Mouse (Mus musculus): ENCODE data around the gene Loxl1. TPM values are rescaled to one million over a fixed set of nuclear protein-coding genes. Genes with fewer than 3 reads are reported as not detected.
A peak's percentile ranks its signal among the peaks of the same experiment; 100 is the strongest.

Gene Loxl1
- polyA plus RNA-seq, 1 experiment from 2014 or later = 26.0 TPM

GRCm38 (mm10) chr9:58303599-58304271 is 9.3 kb downstream of the Loxl1 start:
- H3K4me2 ChIP-seq (replicated peaks; ENCODE audit: low read depth, low read length) = no peak overlapping the region
- peaks cover 44% of the 10 kb centered on the region for H3K4me1 ChIP-seq (ENCODE audit: control insufficient read depth, insufficient read depth, low read length)
- H3K9me3 ChIP-seq (ENCODE audit: control insufficient read depth, low read length) = no peaks in the 10 kb centered on the region
- no peak overlapping the region for H3K9ac ChIP-seq (ENCODE audit: low read depth, low read length)
- H3K4me3 ChIP-seq (ENCODE audit: low read length) = no peak overlapping the region
- WGBS = 31% methylated on average over 8 of the region's 8 CpGs
- no peak for ATAC-seq (ENCODE audit: low FRiP score, low TSS enrichment)
- H3K27me3 ChIP-seq (ENCODE audit: control insufficient read depth, insufficient read depth, low read length) = no peaks in the 10 kb centered on the region
- no peak overlapping the region; the same call in 1 of the 2 replicates for H3K27ac ChIP-seq (ENCODE audit: low read depth, low read length)
- no peaks in the 10 kb centered on the region for H3K36me3 ChIP-seq (ENCODE audit: control insufficient read depth, insufficient read depth, low read length)

GRCm38 (mm10) chr9:58303115-58303514 is 9.9 kb downstream of the Loxl1 start:
- Histone ChIP-seq H3K4me3 (ENCODE audit: low read length) (no peak overlapping the region), H3K4me2 (replicated peaks; ENCODE audit: low read depth, low read length) (no peak overlapping the region), H3K36me3 (ENCODE audit: control insufficient read depth, insufficient read depth, low read length) (no peaks in the 10 kb centered on the region), H3K27ac (ENCODE audit: low read depth, low read length) (no peak overlapping the region; the same call in 1 of the 2 replicates), H3K9me3 (ENCODE audit: control insufficient read depth, low read length) (no peaks in the 10 kb centered on the region), H3K27me3 (ENCODE audit: control insufficient read depth, insufficient read depth, low read length) (no peaks in the 10 kb centered on the region), H3K4me1 (ENCODE audit: control insufficient read depth, insufficient read depth, low read length) (peaks cover 37% of the 10 kb centered on the region), H3K9ac (ENCODE audit: low read depth, low read length) (no peak overlapping the region)
- 50% methylated on average over 5 of the region's 5 CpGs for WGBS
- ATAC-seq (ENCODE audit: low FRiP score, low TSS enrichment) = no peak

GRCm38 (mm10) chr9:58299356-58299799 is 13.6 kb downstream of the Loxl1 start:
- WGBS = 51% methylated on average over 2 of the region's 2 CpGs
- ATAC-seq (ENCODE audit: low FRiP score, low TSS enrichment) = no peak
- Histone ChIP-seq H3K9me3 (ENCODE audit: control insufficient read depth, low read length) (no peaks in the 10 kb centered on the region), H3K9ac (ENCODE audit: low read depth, low read length) (no peak overlapping the region), H3K4me3 (ENCODE audit: low read length) (no peak overlapping the region), H3K27ac (ENCODE audit: low read depth, low read length) (no peak overlapping the region), H3K27me3 (ENCODE audit: control insufficient read depth, insufficient read depth, low read length) (no peaks in the 10 kb centered on the region), H3K36me3 (ENCODE audit: control insufficient read depth, insufficient read depth, low read length) (no peaks in the 10 kb centered on the region), H3K4me2 (replicated peaks; ENCODE audit: low read depth, low read length) (no peak overlapping the region), H3K4me1 (ENCODE audit: control insufficient read depth, insufficient read depth, low read length) (peaks cover 32% of the 10 kb centered on the region)

- no peak overlapping the region for H3K4me3 ChIP-seq (ENCODE audit: low read length)
- H3K4me2 ChIP-seq (replicated peaks; ENCODE audit: low read depth, low read length) = no peak overlapping the region
- H3K27me3 ChIP-seq (ENCODE audit: control insufficient read depth, insufficient read depth, low read length) = no peaks in the 10 kb centered on the region
- ATAC-seq (ENCODE audit: low FRiP score, low TSS enrichment) = no peak
- WGBS = 59% methylated on average over 4 of the region's 4 CpGs
- no peak overlapping the region; the same call in 1 of the 2 replicates for H3K27ac ChIP-seq (ENCODE audit: low read depth, low read length)
- H3K36me3 ChIP-seq (ENCODE audit: control insufficient read depth, insufficient read depth, low read length) = no peaks in the 10 kb centered on the region
- H3K9me3 ChIP-seq (ENCODE audit: control insufficient read depth, low read length) = no peaks in the 10 kb centered on the region
- peaks cover 20% of the 10 kb centered on the region for H3K4me1 ChIP-seq (ENCODE audit: control insufficient read depth, insufficient read depth, low read length)
- H3K9ac ChIP-seq (ENCODE audit: low read depth, low read length) = no peak overlapping the region
These were observed 15.0 kb downstream of the Loxl1 start for GRCm38 (mm10) chr9:58297961-58298477.

- Histone ChIP-seq H3K9ac (ENCODE audit: low read depth, low read length) (no peak overlapping the region), H3K27me3 (ENCODE audit: control insufficient read depth, insufficient read depth, low read length) (no peaks in the 10 kb centered on the region), H3K9me3 (ENCODE audit: control insufficient read depth, low read length) (no peaks in the 10 kb centered on the region), H3K27ac (ENCODE audit: low read depth, low read length) (no peak overlapping the region), H3K4me3 (ENCODE audit: low read length) (no peak overlapping the region), H3K4me1 (ENCODE audit: control insufficient read depth, insufficient read depth, low read length) (peaks cover 15% of the 10 kb centered on the region), H3K36me3 (ENCODE audit: control insufficient read depth, insufficient read depth, low read length) (no peaks in the 10 kb centered on the region), H3K4me2 (replicated peaks; ENCODE audit: low read depth, low read length) (no peak overlapping the region)
- 90% methylated on average over 6 of the region's 6 CpGs for WGBS
- ATAC-seq (ENCODE audit: low FRiP score, low TSS enrichment) = no peak
These were observed 15.9 kb downstream of the Loxl1 start for GRCm38 (mm10) chr9:58297065-58297464.

GRCm38 (mm10) chr9:58295766-58296361 is 17.1 kb downstream of the Loxl1 start:
- H3K9ac ChIP-seq (ENCODE audit: low read depth, low read length) = no peak overlapping the region
- H3K36me3 ChIP-seq (ENCODE audit: control insufficient read depth, insufficient read depth, low read length) = no peaks in the 10 kb centered on the region
- peaks cover 15% of the 10 kb centered on the region for H3K4me1 ChIP-seq (ENCODE audit: control insufficient read depth, insufficient read depth, low read length)
- peak overlapping the region; percentile 86 for H3K27ac ChIP-seq (ENCODE audit: low read depth, low read length)
- no peaks in the 10 kb centered on the region for H3K27me3 ChIP-seq (ENCODE audit: control insufficient read depth, insufficient read depth, low read length)
- no peak overlapping the region for H3K4me2 ChIP-seq (replicated peaks; ENCODE audit: low read depth, low read length)
- H3K9me3 ChIP-seq (ENCODE audit: control insufficient read depth, low read length) = no peaks in the 10 kb centered on the region
- ATAC-seq (ENCODE audit: low FRiP score, low TSS enrichment) = peak; percentile 84
- H3K4me3 ChIP-seq (ENCODE audit: low read length) = no peak overlapping the region
- 17% methylated on average over 9 of the region's 9 CpGs for WGBS

GRCm38 (mm10) chr9:58295345-58295744 is 17.6 kb downstream of the Loxl1 start:
- no peak overlapping the region for H3K9ac ChIP-seq (ENCODE audit: low read depth, low read length)
- peaks cover 2% of the 10 kb centered on the region; the same call in 1 of the 2 replicates for H3K36me3 ChIP-seq (ENCODE audit: control insufficient read depth, insufficient read depth, low read length)
- H3K4me2 ChIP-seq (replicated peaks; ENCODE audit: low read depth, low read length) = no peak overlapping the region
- H3K4me1 ChIP-seq (ENCODE audit: control insufficient read depth, insufficient read depth, low read length) = peaks cover 15% of the 10 kb centered on the region
- peak overlapping the region; percentile 86; the same call in 1 of the 2 replicates for H3K27ac ChIP-seq (ENCODE audit: low read depth, low read length)
- no peak overlapping the region for H3K4me3 ChIP-seq (ENCODE audit: low read length)
- no peaks in the 10 kb centered on the region for H3K27me3 ChIP-seq (ENCODE audit: control insufficient read depth, insufficient read depth, low read length)
- ATAC-seq (ENCODE audit: low FRiP score, low TSS enrichment) = no peak
- H3K9me3 ChIP-seq (ENCODE audit: control insufficient read depth, low read length) = no peaks in the 10 kb centered on the region
- 76% methylated on average over 3 of the region's 3 CpGs for WGBS

- Histone ChIP-seq H3K4me3 (ENCODE audit: low read length) (no peak overlapping the region), H3K9ac (ENCODE audit: low read depth, low read length) (no peak overlapping the region), H3K27ac (ENCODE audit: low read depth, low read length) (no peak overlapping the region), H3K4me1 (ENCODE audit: control insufficient read depth, insufficient read depth, low read length) (peaks cover 15% of the 10 kb centered on the region), H3K9me3 (ENCODE audit: control insufficient read depth, low read length) (no peaks in the 10 kb centered on the region), H3K4me2 (replicated peaks; ENCODE audit: low read depth, low read length) (no peak overlapping the region), H3K27me3 (ENCODE audit: control insufficient read depth, insufficient read depth, low read length) (no peaks in the 10 kb centered on the region), H3K36me3 (ENCODE audit: control insufficient read depth, insufficient read depth, low read length) (peaks cover 2% of the 10 kb centered on the region; the same call in 1 of the 2 replicates)
- ATAC-seq (ENCODE audit: low FRiP score, low TSS enrichment) = no peak
- 32% methylated on average over 7 of the region's 7 CpGs for WGBS
These were observed 18.5 kb downstream of the Loxl1 start for GRCm38 (mm10) chr9:58294527-58294926.

GRCm38 (mm10) chr9:58289901-58290300 is 23.1 kb downstream of the Loxl1 start:
- Histone ChIP-seq H3K36me3 (ENCODE audit: control insufficient read depth, insufficient read depth, low read length) (peaks cover 2% of the 10 kb centered on the region; the same call in 1 of the 2 replicates), H3K9me3 (ENCODE audit: control insufficient read depth, low read length) (no peaks in the 10 kb centered on the region), H3K4me1 (ENCODE audit: control insufficient read depth, insufficient read depth, low read length) (peaks cover 9% of the 10 kb centered on the region), H3K9ac (ENCODE audit: low read depth, low read length) (no peak overlapping the region), H3K4me2 (replicated peaks; ENCODE audit: low read depth, low read length) (no peak overlapping the region), H3K27ac (ENCODE audit: low read depth, low read length) (peak overlapping the region; percentile 4; the same call in 1 of the 2 replicates), H3K27me3 (ENCODE audit: control insufficient read depth, insufficient read depth, low read length) (no peaks in the 10 kb centered on the region), H3K4me3 (ENCODE audit: low read length) (no peak overlapping the region)
- 51% methylated on average over 2 of the region's 2 CpGs for WGBS
- ATAC-seq (ENCODE audit: low FRiP score, low TSS enrichment) = no peak

All from kidney, embryonic 14.5 days (tissue).